Mouse (Mus musculus): ENCODE data around the gene Adgrg7. TPM values are rescaled to one million over a fixed set of nuclear protein-coding genes. Genes with fewer than 3 reads are reported as not detected.

Gene Adgrg7
- total and polyA plus RNA-seq, 3 experiments: 0.20 to 1.5 (median 0.29) TPM

Other genes starting within 250 kb of the Adgrg7 start
- 54.2 and 56.7 TPM in 2 replicates for gene Tfg, start 78.4 kb downstream of the Adgrg7 start, total RNA-seq (2012; rRNA removed)
- gene Tfg, start 78.4 kb downstream of the Adgrg7 start, total RNA-seq (2014; rRNA removed): 103 and 104 TPM in 2 replicates
- gene Tfg, start 78.4 kb downstream of the Adgrg7 start, polyA plus RNA-seq (2012; ENCODE audit: insufficient read length, low read depth): 84.1 and 132 TPM in 2 replicates
- gene Tmem45a, start 90.3 kb upstream of the Adgrg7 start, total RNA-seq (2012; rRNA removed): 13.7 and 30.7 TPM in 2 replicates
- gene Tmem45a, start 90.3 kb upstream of the Adgrg7 start, total RNA-seq (2014; rRNA removed): 76.8 and 105 TPM in 2 replicates
- gene Tmem45a, start 90.3 kb upstream of the Adgrg7 start, polyA plus RNA-seq (2012; ENCODE audit: insufficient read length, low read depth): 26.9 and 31.7 TPM in 2 replicates
- not detected in 2 replicates for gene Lnp1, start 132.2 kb upstream of the Adgrg7 start, total RNA-seq (2012; rRNA removed)
- gene Lnp1, start 132.2 kb upstream of the Adgrg7 start, total RNA-seq (2014; rRNA removed): not detected in 2 replicates
- gene Lnp1, start 132.2 kb upstream of the Adgrg7 start, polyA plus RNA-seq (2012; ENCODE audit: insufficient read length, low read depth): not detected in 2 replicates

Measured in CH12.LX (cell line).